Mouse (Mus musculus): ENCODE measurements at regions not wholly inside any gene's neighbourhood (a gene's known extent, or its start where the extent isn't known, plus 50 kb on each side); places are given as distances from the start of the nearest gene placed in this dataset.

GRCm38 (mm10) chr8:18316488-18316887 is 661.6 kb downstream of the Defb40 start:
- no peak for TF ChIP-seq POLR2A (IDR thresholded peaks at IDR 0.05; ENCODE audit: control insufficient read depth in 1 of 2, insufficient read depth in 1 of 2, low read depth in 1 of 2, low read length in 2 of 2, poor library complexity in 1 of 2)
- TF ChIP-seq CHD2 (IDR thresholded peaks at IDR 0.05; ENCODE audit: low read length), result no peak
- TF ChIP-seq CTCF (IDR thresholded peaks at IDR 0.05 in 2 of 3, conservative IDR thresholded peaks at IDR 0.05 in 1 of 3; ENCODE audit: control insufficient read depth in 1 of 3, insufficient read depth in 1 of 3, low read depth in 2 of 3, low read length in 3 of 3, poor library complexity in 1 of 3, severe bottlenecking in 1 of 3), result no peak
- no peak for TF ChIP-seq EP300 (IDR thresholded peaks at IDR 0.05; ENCODE audit: low read depth in 1 of 2, low read length in 2 of 2)
- TF ChIP-seq TBP (IDR thresholded peaks at IDR 0.05; ENCODE audit: low read depth, low read length), result no peak
- TF ChIP-seq ZMIZ1 (IDR thresholded peaks at IDR 0.05; ENCODE audit: low read depth, low read length), result no peak
- no peak for TF ChIP-seq RAD21 (IDR thresholded peaks at IDR 0.05; ENCODE audit: low read depth, low read length)
- no peak for TF ChIP-seq NELFE (IDR thresholded peaks at IDR 0.05; ENCODE audit: low read depth, low read length)
- TF ChIP-seq ZNF384 (IDR thresholded peaks at IDR 0.05; ENCODE audit: low read depth, low read length), result no peak
- TF ChIP-seq GATA1 (IDR thresholded peaks at IDR 0.05; ENCODE audit: low read depth, low read length), result no peak
- no peak for TF ChIP-seq MEF2A (IDR thresholded peaks at IDR 0.05; ENCODE audit: extremely low read depth, insufficient replicate concordance, low read depth, low read length, poor library complexity, severe bottlenecking)
- TF ChIP-seq MAFK (IDR thresholded peaks at IDR 0.05; ENCODE audit: borderline replicate concordance, low read depth, low read length), result no peak
- no peak for TF ChIP-seq CHD1 (IDR thresholded peaks at IDR 0.05; ENCODE audit: low read depth, low read length)
- TF ChIP-seq JUND (IDR thresholded peaks at IDR 0.05; ENCODE audit: low read depth, low read length), result no peak
